Mouse (Mus musculus) hindbrain, embryonic 16.5 days (tissue): Measurements from ENCODE around the gene Kmo. TPM values are rescaled to one million over a fixed set of nuclear protein-coding genes. Genes with fewer than 3 reads are reported as not detected.
A peak's percentile ranks its signal among the peaks of the same experiment; 100 is the strongest.

ENCODE experiments used
- ATAC-seq: fragments of 200-750 bp; cut with Nextera tagmentation; 2 replicates; pipeline ENCODE4 v1.8.0; 2017; ENCODE audit warnings: moderate TSS enrichment, moderate library complexity
- H3K27ac ChIP-seq: fragments of 300-500 bp; sonication (generic); 2 replicates; pipeline ENCODE4 v1.5.1; 2014; ENCODE audit warnings: low read depth, mild to moderate bottlenecking, control low read depth, low read length, moderate library complexity
- H3K27me3 ChIP-seq: fragments of 300-500 bp; sonication (generic); replicated peaks from 2 replicates; pipeline ENCODE4 v1.6.1; 2014; ENCODE audit warnings: low read length; ENCODE audit not compliant: control insufficient read depth, insufficient read depth
- H3K36me3 ChIP-seq: fragments of 300-500 bp; sonication (generic); 2 replicates; pipeline ENCODE4 v1.6.1; 2014; ENCODE audit warnings: mild to moderate bottlenecking, low read length, moderate library complexity, mixed read lengths; ENCODE audit not compliant: control insufficient read depth, insufficient read depth
- H3K4me1 ChIP-seq: fragments of 300-500 bp; sonication (generic); 2 replicates; pipeline ENCODE4 v1.6.1; 2014; ENCODE audit warnings: low read depth, low read length; ENCODE audit not compliant: control insufficient read depth, insufficient read depth
- H3K4me2 ChIP-seq: fragments of 300-500 bp; sonication (generic); 2 replicates; pipeline ENCODE4 v1.6.1; 2014; ENCODE audit warnings: mild to moderate bottlenecking, low read length, control low read depth, moderate library complexity
- H3K4me3 ChIP-seq: fragments of 300-500 bp; sonication (generic); 2 replicates; pipeline ENCODE4 v1.5.1; 2014; ENCODE audit warnings: mild to moderate bottlenecking, low read length, control low read depth, moderate library complexity
- H3K9ac ChIP-seq: fragments of 300-500 bp; sonication (generic); 2 replicates; pipeline ENCODE4 v1.6.1; 2014; ENCODE audit warnings: low read depth, mild to moderate bottlenecking, control low read depth, low read length, moderate library complexity
- H3K9me3 ChIP-seq: fragments of 300-500 bp; sonication (generic); 2 replicates; pipeline ENCODE4 v1.6.1; 2014; ENCODE audit warnings: mild to moderate bottlenecking, low read length, moderate library complexity; ENCODE audit not compliant: control insufficient read depth
- WGBS: fragments of 180-500 bp; shearing (Covaris S2); extraction: QIAGEN DNeasy Blood & Tissue Kit; methylation state at CpG from one replicate; pipeline ENCODE4 v1.1.7; 2014; 5-methylcytosine and 5-hydroxymethylcytosine counted together
- polyA plus RNA-seq: library from polyadenylated mRNA; unstranded; fragments of >200 nt; fragmentation: Nextera tagmentation; extraction: Ambion mirVana; gene quantifications from 2 replicates; pipeline ENCODE4 v1.2.1, GENCODE M21; 2015

Gene Kmo
- polyA plus RNA-seq, 1 experiment from 2014 or later = 0.06 TPM

GRCm38 (mm10) chr1:175646952-175647351 lies 26.8 kb downstream of the Kmo start:
- no peaks in the 10 kb centered on the region for H3K36me3 ChIP-seq
- no peaks in the 10 kb centered on the region for H3K9me3 ChIP-seq
- no peak for ATAC-seq
- no peak overlapping the region for H3K4me2 ChIP-seq
- no peak overlapping the region for H3K4me3 ChIP-seq
- no peak overlapping the region for H3K27ac ChIP-seq
- no peaks in the 10 kb centered on the region for H3K4me1 ChIP-seq
- H3K27me3 ChIP-seq = no peaks in the 10 kb centered on the region
- WGBS = 89% methylated on average over 9 of the region's 9 CpGs
- no peak overlapping the region for H3K9ac ChIP-seq

- H3K4me2 ChIP-seq = no peak overlapping the region
- H3K4me3 ChIP-seq = no peak overlapping the region
- no peaks in the 10 kb centered on the region for H3K9me3 ChIP-seq
- no peak overlapping the region for H3K27ac ChIP-seq
- H3K4me1 ChIP-seq = no peaks in the 10 kb centered on the region
- no peak overlapping the region for H3K9ac ChIP-seq
- H3K36me3 ChIP-seq = no peaks in the 10 kb centered on the region
- WGBS = 93% methylated on average over 4 of the region's 4 CpGs
- no peaks in the 10 kb centered on the region for H3K27me3 ChIP-seq
- ATAC-seq = no peak
Observed at GRCm38 (mm10) chr1:175648615-175649014, 28.4 kb downstream of the Kmo start.

GRCm38 (mm10) chr1:175659900-175660299 lies 39.7 kb downstream of the Kmo start:
- WGBS = 94% methylated on average over 4 of the region's 4 CpGs

GRCm38 (mm10) chr1:175668666-175669405 lies 48.7 kb downstream of the Kmo start:
- H3K27ac ChIP-seq = no peak overlapping the region
- H3K27me3 ChIP-seq = no peaks in the 10 kb centered on the region
- no peak overlapping the region for H3K4me3 ChIP-seq
- no peaks in the 10 kb centered on the region for H3K9me3 ChIP-seq
- no peak overlapping the region for H3K9ac ChIP-seq
- peak; percentile 68; the same call in 1 of the 2 replicates for ATAC-seq
- 78% methylated on average over 5 of the region's 5 CpGs for WGBS
- no peaks in the 10 kb centered on the region for H3K36me3 ChIP-seq
- H3K4me2 ChIP-seq = no peak overlapping the region
- no peaks in the 10 kb centered on the region for H3K4me1 ChIP-seq

More at GRCm38 (mm10) chr1:175659900-175660299, 39.7 kb downstream of the Kmo start:
- Histone ChIP-seq H3K4me3 (no peak overlapping the region), H3K4me2 (no peak overlapping the region), H3K4me1 (no peaks in the 10 kb centered on the region), H3K9me3 (no peaks in the 10 kb centered on the region), H3K9ac (no peak overlapping the region), H3K27ac (no peak overlapping the region), H3K27me3 (no peaks in the 10 kb centered on the region), H3K36me3 (no peaks in the 10 kb centered on the region)
- no peak for ATAC-seq

GRCm38 (mm10) chr1:175669456-175669855 lies 49.3 kb downstream of the Kmo start:
- H3K4me3 ChIP-seq = no peak overlapping the region
- WGBS = 89% methylated on average over 3 of the region's 3 CpGs
- H3K4me2 ChIP-seq = no peak overlapping the region
- H3K9me3 ChIP-seq = no peaks in the 10 kb centered on the region
- H3K27ac ChIP-seq = no peak overlapping the region
- no peaks in the 10 kb centered on the region for H3K4me1 ChIP-seq
- no peaks in the 10 kb centered on the region for H3K36me3 ChIP-seq
- H3K9ac ChIP-seq = no peak overlapping the region
- ATAC-seq = no peak
- no peaks in the 10 kb centered on the region for H3K27me3 ChIP-seq

GRCm38 (mm10) chr1:175670042-175670441 lies 49.9 kb downstream of the Kmo start:
- H3K4me3 ChIP-seq = no peak overlapping the region

GRCm38 (mm10) chr1:175671626-175672025 lies 51.4 kb downstream of the Kmo start:
- 44% methylated on average over 1 of the region's 1 CpGs for WGBS
- no peak overlapping the region for H3K27ac ChIP-seq
- H3K4me2 ChIP-seq = no peak overlapping the region
- peak; percentile 47; the same call in 1 of the 2 replicates for ATAC-seq
- H3K36me3 ChIP-seq = no peaks in the 10 kb centered on the region
- no peaks in the 10 kb centered on the region for H3K27me3 ChIP-seq
- no peaks in the 10 kb centered on the region for H3K4me1 ChIP-seq
- H3K9me3 ChIP-seq = no peaks in the 10 kb centered on the region
- no peak overlapping the region for H3K9ac ChIP-seq
- H3K4me3 ChIP-seq = no peak overlapping the region

More at GRCm38 (mm10) chr1:175670042-175670441, 49.9 kb downstream of the Kmo start:
- no peaks in the 10 kb centered on the region for H3K4me1 ChIP-seq
- no peak overlapping the region for H3K4me2 ChIP-seq
- no peak for ATAC-seq
- WGBS = 65% methylated on average over 7 of the region's 7 CpGs
- no peaks in the 10 kb centered on the region for H3K36me3 ChIP-seq
- H3K9me3 ChIP-seq = no peaks in the 10 kb centered on the region
- no peak overlapping the region for H3K9ac ChIP-seq
- no peaks in the 10 kb centered on the region for H3K27me3 ChIP-seq
- no peak overlapping the region for H3K27ac ChIP-seq

GRCm38 (mm10) chr1:175673563-175674325 lies 53.6 kb downstream of the Kmo start:
- 84% methylated on average over 7 of the region's 7 CpGs for WGBS
- H3K27me3 ChIP-seq = no peaks in the 10 kb centered on the region
- ATAC-seq = no peak
- H3K36me3 ChIP-seq = no peaks in the 10 kb centered on the region
- H3K4me2 ChIP-seq = no peak overlapping the region
- no peak overlapping the region for H3K27ac ChIP-seq
- no peaks in the 10 kb centered on the region for H3K4me1 ChIP-seq
- H3K4me3 ChIP-seq = no peak overlapping the region
- H3K9me3 ChIP-seq = no peaks in the 10 kb centered on the region
- H3K9ac ChIP-seq = no peak overlapping the region

- Histone ChIP-seq H3K9ac (no peak overlapping the region), H3K4me2 (no peak overlapping the region), H3K4me3 (no peak overlapping the region), H3K27me3 (no peaks in the 10 kb centered on the region), H3K27ac (no peak overlapping the region), H3K4me1 (no peaks in the 10 kb centered on the region), H3K36me3 (no peaks in the 10 kb centered on the region), H3K9me3 (no peaks in the 10 kb centered on the region)
- 93% methylated on average over 6 of the region's 6 CpGs for WGBS
- 0 out of 2 replicates have a peak, but pooled peaks have one; percentile 20 for ATAC-seq
Observed at GRCm38 (mm10) chr1:175675116-175675515, 54.9 kb downstream of the Kmo start.
